Mouse (Mus musculus) C2C12 (cell line): Measurements from ENCODE around the gene Hnrnpul2. TPM values are rescaled to one million over a fixed set of nuclear protein-coding genes. Genes with fewer than 3 reads are reported as not detected.
A peak's percentile ranks its signal among the peaks of the same experiment; 100 is the strongest.

Experiments used
- H3K27me3 ChIP-seq: one replicate; pipeline ENCODE4 v1.6.1; 2011; ENCODE audit not compliant: control insufficient read depth, insufficient read depth, insufficient read length
- H3K36me3 ChIP-seq: one replicate; pipeline ENCODE4 v1.6.1; 2011; ENCODE audit not compliant: control insufficient read depth, insufficient read depth
- H3K4me3 ChIP-seq: one replicate; pipeline ENCODE4 v1.5.1; 2011; ENCODE audit warnings: mild to moderate bottlenecking, control low read depth; ENCODE audit not compliant: poor library complexity, insufficient read depth, severe bottlenecking
- H3K79me2 ChIP-seq: one replicate; pipeline ENCODE4 v1.6.1; 2011; ENCODE audit not compliant: control insufficient read depth, insufficient read depth
- H3K79me3 ChIP-seq: one replicate; pipeline ENCODE4 v1.6.1; 2011; ENCODE audit warnings: low read depth, control low read depth
- H3ac ChIP-seq: one replicate; pipeline ENCODE3; 2011; ENCODE audit warnings: low read depth; ENCODE audit not compliant: control insufficient read depth, insufficient read length
- CEBPB ChIP-seq: IDR thresholded peaks from one replicate; pipeline ENCODE4 v1.6.1; 2011; ENCODE audit warnings: low read depth, mild to moderate bottlenecking, control low read depth, moderate library complexity
- CTCF ChIP-seq: IDR thresholded peaks from one replicate; pipeline ENCODE4 v1.5.1; 2011; ENCODE audit not compliant: control insufficient read depth, insufficient read depth, insufficient read length
- FOSL1 ChIP-seq: IDR thresholded peaks from one replicate; pipeline ENCODE4 v1.8.0; 2011; ENCODE audit warnings: mild to moderate bottlenecking, low read length; ENCODE audit not compliant: poor library complexity, insufficient read depth, severe bottlenecking
- MAX ChIP-seq: IDR thresholded peaks from one replicate; pipeline ENCODE4 v1.6.1; 2011; ENCODE audit warnings: mild to moderate bottlenecking, control low read depth
- MYOD1 ChIP-seq: IDR thresholded peaks from one replicate; pipeline ENCODE4 v1.6.1; 2011; ENCODE audit warnings: low read depth; ENCODE audit not compliant: control insufficient read depth, insufficient read length
- MYOG ChIP-seq: IDR thresholded peaks from one replicate; pipeline ENCODE4 v1.6.1; 2011; ENCODE audit not compliant: control insufficient read depth, insufficient read length; ENCODE audit errors: extremely low read depth
- USF1 ChIP-seq: IDR thresholded peaks from one replicate; pipeline ENCODE4 v1.6.1; 2011; ENCODE audit warnings: low read depth, mild to moderate bottlenecking, control low read depth, moderate library complexity
- polyA plus RNA-seq: library from polyadenylated mRNA; unstranded; fragments of >200 nt; fragmentation: generic; extraction: Trizol; gene quantifications from one replicate; pipeline ENCODE4 v1.2.1, GENCODE M21; 2012; ENCODE audit warnings: missing spikeins

The Hnrnpul2 gene
- polyA plus RNA-seq, 1 experiment, result 45.5 TPM

GRCm38 (mm10) chr19:8798264-8798946, 21.4 kb upstream of the Hnrnpul2 start, which contains the start of gene Polr2g:
Gene Polr2g (minus strand): TSS chr19:8798577.
- H3ac ChIP-seq, result peak within 1 kb of the TSS; percentile 72
- H3K27me3 ChIP-seq, result no peaks in the 10 kb centered on the region
- H3K79me3 ChIP-seq, result peaks cover 16% of the 10 kb centered on the region
- no peak for TF ChIP-seq CTCF
- TF ChIP-seq MAX, result peak; percentile 39
- peak; percentile 54 for TF ChIP-seq USF1
- H3K79me2 ChIP-seq, result peaks cover 26% of the 10 kb centered on the region
- H3K4me3 ChIP-seq, result peak within 1 kb of the TSS; percentile 79
- H3K36me3 ChIP-seq, result peaks cover 33% of the 10 kb centered on the region

DNA sequence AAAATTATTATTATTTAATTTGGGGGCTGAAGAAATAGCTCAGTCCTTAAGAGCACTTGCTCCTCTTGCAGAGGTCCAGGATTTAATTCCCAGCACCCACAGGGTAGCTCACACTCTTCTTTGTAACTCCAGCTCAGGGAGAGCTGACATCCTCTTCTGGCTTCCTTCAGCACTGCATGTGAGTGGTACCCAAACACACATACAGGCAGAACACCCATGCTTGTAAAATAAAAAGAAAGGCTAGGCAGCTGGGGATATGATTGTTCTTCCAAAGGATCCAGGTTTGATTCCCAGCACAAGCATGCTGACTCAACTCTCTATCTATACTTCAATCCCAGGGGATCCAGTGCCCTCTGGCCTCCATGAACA, 20.9 kb upstream of the Hnrnpul2 start:
- Histone ChIP-seq H3K27me3 (no peaks in the 10 kb centered on the region), H3K36me3 (peaks cover 27% of the 10 kb centered on the region), H3ac (no peak overlapping the region), H3K4me3 (peak overlapping the region; percentile 79), H3K79me3 (peaks cover 16% of the 10 kb centered on the region), H3K79me2 (peaks cover 26% of the 10 kb centered on the region)
- TF ChIP-seq FOSL1 (no peak), CEBPB (no peak), MYOD1 (no peak), MAX (no peak), USF1 (no peak), CTCF (no peak), MYOG (no peak)

DNA sequence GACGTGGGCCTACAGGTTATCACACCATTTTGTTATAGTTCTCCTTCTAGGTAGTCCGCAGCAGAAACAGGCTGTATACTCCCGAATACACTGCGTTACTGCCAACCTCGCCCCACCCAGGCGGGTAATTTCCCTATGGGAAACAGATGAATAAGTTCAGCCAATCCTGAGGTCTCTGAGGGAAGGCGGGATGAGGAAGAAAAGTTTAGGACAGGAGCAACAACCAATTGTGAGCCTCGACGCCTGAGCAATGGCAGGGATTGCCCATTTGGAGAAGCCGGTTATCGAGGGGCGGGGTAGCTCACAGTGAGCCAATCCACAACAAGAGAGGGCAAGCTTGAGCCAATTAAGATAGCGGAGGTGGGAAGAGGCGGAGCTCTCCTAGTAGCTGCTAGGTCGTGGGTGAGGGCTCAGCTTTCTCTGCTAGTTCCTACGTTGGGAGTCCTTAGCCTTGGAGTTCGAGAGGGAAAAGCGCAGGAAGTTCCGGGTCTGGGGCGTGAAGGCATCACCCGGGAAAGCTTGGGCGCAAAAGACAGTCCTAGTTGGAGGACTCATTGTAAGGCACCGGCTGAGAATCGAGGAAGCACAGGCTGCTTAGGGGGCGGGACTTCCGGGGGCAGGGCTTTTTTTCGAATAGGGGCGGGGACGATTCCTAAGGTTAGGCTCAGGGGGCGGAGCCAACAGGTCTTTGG, 17.5 kb upstream of the Hnrnpul2 start, which contains the start of gene Zbtb3:
TSS of gene Zbtb3 (plus strand) at position 426 of the 692 bp plus-strand sequence.
- no peak for TF ChIP-seq FOSL1
- TF ChIP-seq USF1, result no peak
- TF ChIP-seq MAX, result peak; percentile 27
- H3K79me3 ChIP-seq, result peaks cover 12% of the 10 kb centered on the region
- H3K79me2 ChIP-seq, result peaks cover 10% of the 10 kb centered on the region

DNA sequence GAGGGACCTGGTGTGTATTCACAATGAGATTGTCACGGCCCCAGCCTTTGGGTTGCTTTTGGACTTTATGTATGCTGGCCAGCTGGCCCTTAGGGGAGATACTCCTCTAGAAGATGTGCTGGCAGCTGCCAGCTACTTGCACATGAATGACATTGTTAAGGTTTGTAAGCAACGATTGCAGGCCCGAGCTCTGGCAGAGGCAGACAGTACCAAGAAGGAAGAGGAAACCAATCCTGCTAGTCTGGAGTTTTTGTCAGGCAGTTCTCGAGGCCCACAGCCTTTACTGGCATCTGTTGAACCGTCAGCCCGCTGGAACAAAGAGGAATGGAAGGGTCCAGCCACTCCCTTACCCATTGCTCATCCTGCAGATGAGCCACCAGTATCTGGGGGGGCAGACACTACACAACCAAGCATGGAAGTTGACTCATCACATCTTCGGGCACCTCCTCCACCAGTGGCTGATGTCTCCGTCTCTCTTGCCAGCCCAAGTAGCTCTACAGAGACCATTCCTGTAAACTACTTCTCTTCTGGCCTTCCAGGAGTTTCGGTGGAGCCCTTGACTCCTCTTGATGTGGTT, 16.5 kb upstream of the Hnrnpul2 start:
- H3ac ChIP-seq, result peak overlapping the region; percentile 33
- peaks cover 5% of the 10 kb centered on the region for H3K79me3 ChIP-seq
- no peaks in the 10 kb centered on the region for H3K27me3 ChIP-seq
- H3K36me3 ChIP-seq, result peaks cover 32% of the 10 kb centered on the region
- H3K79me2 ChIP-seq, result peaks cover under 1% of the 10 kb centered on the region
- TF ChIP-seq CEBPB (no peak), MAX (peak; percentile 17)
- H3K4me3 ChIP-seq, result peak overlapping the region; percentile 51

More for the DNA sequence above, 17.5 kb upstream of the Hnrnpul2 start, which contains the start of gene Zbtb3:
- Histone ChIP-seq H3ac (peak within 1 kb of the TSS; percentile 87), H3K36me3 (peaks cover 27% of the 10 kb centered on the region), H3K4me3 (peak within 1 kb of the TSS; percentile 51), H3K27me3 (no peaks in the 10 kb centered on the region)

DNA sequence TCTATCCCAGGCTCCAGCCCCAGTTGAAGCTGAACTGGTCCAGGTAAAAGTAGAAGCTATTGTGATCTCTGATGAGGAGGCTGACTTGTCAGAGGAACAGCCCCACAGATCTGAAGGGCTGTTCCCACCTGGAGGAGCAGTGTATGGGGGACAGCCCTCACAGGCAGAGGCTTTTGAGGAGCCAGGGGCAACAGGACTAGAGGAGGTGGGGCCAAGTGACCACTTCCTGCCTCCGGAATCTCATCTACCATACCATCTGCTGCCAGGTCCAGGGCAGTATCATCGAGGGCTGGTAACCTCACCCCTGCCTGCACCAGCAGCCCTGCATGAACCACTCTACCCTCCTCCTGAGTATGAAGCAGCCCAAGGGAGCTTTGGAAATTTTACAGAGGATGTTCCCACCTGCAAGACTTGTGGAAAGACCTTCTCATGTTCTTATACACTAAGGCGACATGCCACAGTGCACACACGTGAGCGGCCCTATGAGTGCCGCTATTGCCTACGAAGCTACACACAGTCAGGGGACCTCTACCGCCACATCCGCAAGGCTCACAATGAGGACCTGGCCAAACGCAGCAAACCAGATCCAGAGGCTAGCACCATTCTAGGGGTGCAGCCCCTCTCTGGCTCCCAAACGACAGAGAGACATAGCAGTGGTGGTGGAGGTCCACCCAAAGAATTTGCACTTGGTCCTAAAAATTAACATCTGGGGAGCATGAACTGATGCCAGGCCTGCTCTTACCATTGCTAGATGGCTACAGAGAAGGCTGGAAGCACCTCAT, 15.7 kb upstream of the Hnrnpul2 start:
- Histone ChIP-seq H3K36me3 (peaks cover 40% of the 10 kb centered on the region), H3K27me3 (no peaks in the 10 kb centered on the region), H3ac (no peak overlapping the region), H3K79me2 (no peaks in the 10 kb centered on the region), H3K79me3 (peaks cover 5% of the 10 kb centered on the region), H3K4me3 (no peak overlapping the region)
- TF ChIP-seq FOSL1, result no peak
- no peak for TF ChIP-seq MYOG
- no peak for TF ChIP-seq MYOD1
- TF ChIP-seq USF1, result no peak
- no peak for TF ChIP-seq MAX
- no peak for TF ChIP-seq CTCF
- TF ChIP-seq CEBPB, result no peak

DNA sequence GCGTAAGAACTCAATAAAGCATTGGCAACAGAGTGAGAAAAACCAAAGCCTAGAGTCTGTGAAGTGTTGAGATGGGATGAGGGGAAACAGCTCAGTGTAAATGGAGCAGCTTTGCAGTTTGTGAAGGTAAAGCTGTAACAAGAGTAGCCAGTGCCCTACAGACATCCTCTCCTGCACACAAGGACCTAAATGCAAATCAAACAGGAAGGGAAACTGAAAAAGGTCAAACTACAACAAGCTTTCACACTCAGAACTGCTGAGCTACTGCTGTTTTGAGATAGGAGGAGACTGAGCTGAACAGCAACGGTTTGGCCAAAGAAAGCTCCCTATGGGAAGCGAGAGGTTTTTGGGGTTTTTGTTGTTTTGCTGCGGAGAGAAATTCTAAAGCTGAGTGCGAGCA, 13.0 kb upstream of the Hnrnpul2 start:
- peaks cover 10% of the 10 kb centered on the region for H3K79me3 ChIP-seq
- TF ChIP-seq MYOD1 (no peak), MAX (no peak), USF1 (no peak), FOSL1 (no peak), MYOG (no peak), CTCF (no peak), CEBPB (no peak)
- peaks cover 7% of the 10 kb centered on the region for H3K79me2 ChIP-seq
- H3ac ChIP-seq, result no peak overlapping the region
- no peak overlapping the region for H3K4me3 ChIP-seq
- H3K27me3 ChIP-seq, result no peaks in the 10 kb centered on the region
- H3K36me3 ChIP-seq, result peaks cover 67% of the 10 kb centered on the region
